Mouse (Mus musculus) lung, embryonic 15.5 days (tissue): ENCODE data around the gene Syn3. TPM values are rescaled to one million over a fixed set of nuclear protein-coding genes. Genes with fewer than 3 reads are reported as not detected.

ENCODE experiments used
- ATAC-seq: fragments of 200-750 bp; cut with Nextera tagmentation; 2 replicates; pipeline ENCODE4 v1.8.0; 2017; ENCODE audit warnings: moderate number of reproducible peaks, borderline replicate concordance; ENCODE audit not compliant: low FRiP score, low TSS enrichment; ENCODE audit errors: extremely low read depth
- H3K27ac ChIP-seq: fragments of 300-500 bp; sonication (generic); 2 replicates; pipeline ENCODE4 v1.5.1; 2015; ENCODE audit warnings: moderate library complexity, mild to moderate bottlenecking, inconsistent platforms
- H3K27me3 ChIP-seq: fragments of 300-500 bp; sonication (generic); 2 replicates; pipeline ENCODE4 v1.6.1; 2015; ENCODE audit warnings: inconsistent platforms
- H3K36me3 ChIP-seq: fragments of 300-500 bp; sonication (generic); 2 replicates; pipeline ENCODE4 v1.6.1; 2015; ENCODE audit warnings: inconsistent platforms
- H3K4me1 ChIP-seq: fragments of 300-500 bp; sonication (generic); 2 replicates; pipeline ENCODE4 v1.6.1; 2015; ENCODE audit warnings: inconsistent platforms
- H3K4me2 ChIP-seq: fragments of 300-500 bp; sonication (generic); 2 replicates; pipeline ENCODE4 v1.6.1; 2015; ENCODE audit warnings: inconsistent platforms, mild to moderate bottlenecking, moderate library complexity
- H3K4me3 ChIP-seq: fragments of 300-500 bp; sonication (generic); 2 replicates; pipeline ENCODE4 v1.5.1; 2015; ENCODE audit warnings: mild to moderate bottlenecking, inconsistent platforms
- H3K9ac ChIP-seq: fragments of 300-500 bp; sonication (generic); 2 replicates; pipeline ENCODE4 v1.6.1; 2015; ENCODE audit warnings: inconsistent platforms
- H3K9me3 ChIP-seq: fragments of 300-500 bp; sonication (generic); 2 replicates; pipeline ENCODE4 v1.6.1; 2016; ENCODE audit warnings: inconsistent platforms
- WGBS: fragments of 180-500 bp; shearing (Covaris S2); methylation state at CpG from one replicate; pipeline ENCODE4 v1.1.7; 2015; 5-methylcytosine and 5-hydroxymethylcytosine counted together
- polyA plus RNA-seq: library from polyadenylated mRNA; unstranded; fragments of >200 nt; fragmentation: Nextera tagmentation; extraction: Ambion mirVana; gene quantifications from 2 replicates; pipeline ENCODE4 v1.2.1, GENCODE M21; 2015

Gene Syn3
- polyA plus RNA-seq, 1 experiment from 2014 or later, result 2.6 TPM

DNA sequence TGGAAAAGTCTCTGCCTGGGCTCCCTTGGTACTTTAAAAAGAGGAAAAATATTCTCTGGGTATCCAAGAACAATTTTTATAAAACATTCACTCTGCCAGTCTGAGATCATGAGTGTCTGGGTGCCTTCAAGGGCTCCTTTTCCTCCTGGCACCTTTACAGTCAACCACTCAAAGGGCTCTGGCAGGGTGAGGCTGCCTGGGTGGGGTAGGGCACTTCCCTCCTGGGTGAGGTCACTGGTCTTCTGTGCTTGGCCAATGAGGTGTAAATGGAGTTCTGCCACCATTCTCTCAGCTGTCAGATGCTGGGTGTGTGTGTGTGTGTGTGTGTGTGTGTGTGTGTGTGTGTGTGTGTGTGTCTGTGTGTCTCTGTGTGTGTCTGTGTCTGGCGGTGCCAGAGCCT is 39.1 kb downstream of the Syn3 start:
- WGBS, result 60% methylated on average over 1 of the region's 1 CpGs
- Histone ChIP-seq H3K36me3 (no peaks in the 10 kb centered on the region), H3K9ac (no peak overlapping the region), H3K4me3 (no peak overlapping the region), H3K4me2 (no peak overlapping the region), H3K27ac (peak overlapping the region; percentile 56), H3K4me1 (peaks cover 15% of the 10 kb centered on the region; the same call in 1 of the 2 replicates), H3K27me3 (no peaks in the 10 kb centered on the region), H3K9me3 (no peaks in the 10 kb centered on the region)
- ATAC-seq, result no peak

DNA sequence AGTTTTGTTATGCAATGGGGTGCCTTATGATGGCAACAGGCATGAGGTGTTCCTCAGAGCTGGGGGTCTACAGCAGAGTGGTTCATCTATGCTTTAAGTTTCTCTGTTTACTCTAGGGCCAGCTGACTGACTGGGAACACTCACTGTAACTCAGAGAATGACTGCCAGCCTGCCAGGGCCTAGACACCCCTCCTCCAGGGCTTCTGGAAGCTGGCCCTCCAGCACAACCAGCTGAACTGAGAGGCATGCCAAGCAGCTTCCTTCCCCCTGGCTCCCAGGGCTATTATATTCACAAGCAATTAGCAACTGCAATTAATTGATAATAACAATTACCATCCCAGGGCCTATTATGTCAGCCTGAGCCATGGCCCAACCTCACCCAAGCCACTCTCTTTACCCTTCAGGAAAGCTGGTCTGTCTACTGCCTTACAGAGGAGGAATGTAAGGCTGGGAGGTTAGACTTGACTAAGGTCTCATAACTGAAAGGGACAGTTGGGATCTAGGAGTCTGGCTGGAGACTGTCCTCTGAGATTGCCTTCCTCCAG is 41.0 kb downstream of the Syn3 start:
- Histone ChIP-seq H3K9me3 (no peaks in the 10 kb centered on the region), H3K27me3 (no peaks in the 10 kb centered on the region), H3K27ac (peak overlapping the region; percentile 6; the same call in 1 of the 2 replicates), H3K36me3 (no peaks in the 10 kb centered on the region), H3K4me1 (peaks cover 10% of the 10 kb centered on the region; the same call in 1 of the 2 replicates), H3K4me2 (no peak overlapping the region), H3K4me3 (no peak overlapping the region), H3K9ac (no peak overlapping the region)
- 0 out of 2 replicates have a peak, but pooled peaks have one; percentile 15 for ATAC-seq

DNA sequence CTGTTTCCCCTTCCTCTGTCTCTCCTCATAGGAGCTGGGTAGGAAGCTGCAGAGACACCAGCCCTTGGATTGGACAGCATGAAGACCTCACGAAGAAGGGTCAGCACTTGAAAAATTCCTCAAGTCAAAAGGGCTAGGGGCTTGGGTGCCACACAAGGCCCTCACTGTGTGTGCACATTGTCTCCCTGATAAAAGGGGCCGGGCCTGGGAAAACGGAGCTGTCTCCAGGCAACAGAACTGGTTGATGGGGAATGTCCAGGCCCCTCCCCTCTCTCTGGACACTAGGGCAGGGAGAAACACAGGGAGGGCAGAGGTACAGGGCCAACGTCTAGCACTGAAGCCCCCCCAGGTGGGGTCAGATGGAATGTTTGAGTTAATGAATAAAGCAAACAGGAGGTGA is 41.5 kb downstream of the Syn3 start:
- H3K4me3 ChIP-seq, result no peak overlapping the region
- peak overlapping the region; percentile 6; the same call in 1 of the 2 replicates for H3K27ac ChIP-seq
- no peak overlapping the region for H3K9ac ChIP-seq
- no peaks in the 10 kb centered on the region for H3K36me3 ChIP-seq
- whole genome bisulfite sequencing, result 15% methylated on average over 4 of the region's 4 CpGs
- H3K4me1 ChIP-seq, result peaks cover 10% of the 10 kb centered on the region; the same call in 1 of the 2 replicates
- H3K9me3 ChIP-seq, result no peaks in the 10 kb centered on the region
- H3K27me3 ChIP-seq, result no peaks in the 10 kb centered on the region
- no peak overlapping the region for H3K4me2 ChIP-seq
- no peak for ATAC-seq

DNA sequence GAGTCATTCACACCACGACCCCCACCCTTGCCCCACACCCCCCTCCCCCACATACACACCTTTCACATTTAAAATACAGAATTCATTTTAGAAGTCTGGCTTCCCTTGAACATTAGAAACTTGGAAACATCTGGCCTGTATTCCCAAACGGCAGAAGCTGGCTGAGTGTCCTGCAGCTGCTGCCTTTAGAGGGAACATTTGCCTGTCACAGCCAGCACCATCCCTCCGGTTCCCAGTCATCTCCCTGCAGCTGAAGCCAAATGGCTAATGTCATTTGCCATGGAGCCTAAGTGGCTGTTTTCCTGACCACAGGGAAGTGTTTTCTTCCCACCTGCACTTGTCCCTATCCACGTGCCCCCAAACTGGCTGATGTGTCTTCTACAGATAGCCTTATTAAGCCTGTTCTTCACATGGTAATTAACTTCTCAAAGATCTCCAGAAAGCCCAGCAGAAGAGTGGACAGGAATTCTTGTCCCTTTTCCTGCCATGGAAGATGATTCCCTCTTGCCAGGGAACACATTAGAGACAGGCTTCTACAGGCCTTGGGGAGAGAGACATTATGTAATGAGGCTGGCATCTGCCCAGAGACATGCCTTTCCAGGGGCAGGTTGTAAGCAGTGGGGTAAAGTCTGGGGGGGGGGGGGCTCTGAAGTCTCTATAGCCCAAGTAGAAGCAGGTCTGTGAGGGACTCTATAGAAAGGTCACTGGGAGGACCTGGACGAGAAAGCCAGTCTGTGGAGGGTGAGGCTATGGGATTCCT is 43.2 kb downstream of the Syn3 start:
- whole genome bisulfite sequencing, result 45% methylated on average over 5 of the region's 5 CpGs
- no peak overlapping the region for H3K27ac ChIP-seq

DNA sequence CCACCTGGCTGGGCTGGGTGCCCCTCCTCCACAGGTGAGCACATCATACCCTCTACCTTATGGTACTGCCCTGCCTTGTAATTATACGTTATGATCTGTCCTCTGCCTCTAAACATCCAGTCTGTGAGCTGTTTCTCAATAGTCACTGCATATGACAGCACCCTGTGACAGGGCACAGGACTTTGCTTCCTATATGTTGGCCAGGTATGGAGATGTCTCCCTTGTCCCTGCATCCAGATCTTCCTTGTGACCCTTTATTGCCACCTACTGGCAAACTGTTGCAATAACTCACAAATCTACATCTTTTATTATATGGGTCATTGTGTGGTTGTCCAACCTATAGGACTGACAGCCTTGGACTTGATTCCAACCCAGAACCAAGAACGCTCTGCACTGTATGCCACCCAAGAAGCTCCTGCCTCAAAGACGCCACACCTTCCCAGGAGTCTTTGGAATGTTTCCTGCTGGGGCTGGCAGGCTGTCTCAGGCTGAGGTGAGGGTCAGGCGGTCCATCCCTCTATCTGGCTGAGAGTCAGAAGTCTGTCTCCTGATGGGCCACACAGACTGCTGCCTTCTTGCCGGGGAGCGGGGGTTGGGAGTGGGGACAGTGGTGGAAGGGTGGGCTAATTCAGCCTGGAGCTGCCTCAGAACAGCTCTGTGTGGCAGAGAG is 46.2 kb downstream of the Syn3 start:
- Histone ChIP-seq H3K4me1 (peaks cover 5% of the 10 kb centered on the region; the same call in 1 of the 2 replicates), H3K27ac (no peak overlapping the region), H3K36me3 (no peaks in the 10 kb centered on the region), H3K4me3 (no peak overlapping the region), H3K9me3 (no peaks in the 10 kb centered on the region), H3K9ac (no peak overlapping the region), H3K4me2 (no peak overlapping the region), H3K27me3 (no peaks in the 10 kb centered on the region)
- WGBS, result 29% methylated on average over 6 of the region's 6 CpGs
- peak; percentile 43 for ATAC-seq

More for the DNA sequence above, 43.2 kb downstream of the Syn3 start:
- Histone ChIP-seq H3K4me2 (no peak overlapping the region), H3K9ac (no peak overlapping the region), H3K4me1 (peaks cover 10% of the 10 kb centered on the region; the same call in 1 of the 2 replicates), H3K36me3 (no peaks in the 10 kb centered on the region), H3K27me3 (no peaks in the 10 kb centered on the region), H3K4me3 (no peak overlapping the region), H3K9me3 (no peaks in the 10 kb centered on the region)
- ATAC-seq, result no peak

DNA sequence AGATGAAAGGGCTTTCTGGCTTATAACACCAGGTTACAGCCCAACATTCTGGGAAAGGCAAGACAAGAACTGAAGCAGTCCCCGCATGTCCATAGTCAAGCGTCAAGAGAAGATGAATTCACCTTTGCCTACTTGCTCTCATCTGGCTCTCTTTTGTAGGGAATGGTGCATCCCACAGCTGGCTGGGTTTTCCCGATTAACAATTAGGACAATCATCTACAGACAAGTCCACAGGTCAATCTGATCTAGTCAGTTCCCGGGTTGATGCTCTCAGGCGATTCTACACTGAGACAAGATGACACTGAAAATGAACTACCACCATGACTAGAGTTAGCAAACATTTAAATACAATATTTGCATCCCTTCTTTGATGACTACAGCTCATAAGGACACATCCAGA is 47.4 kb downstream of the Syn3 start:
- no peak for ATAC-seq
- WGBS, result 91% methylated on average over 5 of the region's 5 CpGs

DNA sequence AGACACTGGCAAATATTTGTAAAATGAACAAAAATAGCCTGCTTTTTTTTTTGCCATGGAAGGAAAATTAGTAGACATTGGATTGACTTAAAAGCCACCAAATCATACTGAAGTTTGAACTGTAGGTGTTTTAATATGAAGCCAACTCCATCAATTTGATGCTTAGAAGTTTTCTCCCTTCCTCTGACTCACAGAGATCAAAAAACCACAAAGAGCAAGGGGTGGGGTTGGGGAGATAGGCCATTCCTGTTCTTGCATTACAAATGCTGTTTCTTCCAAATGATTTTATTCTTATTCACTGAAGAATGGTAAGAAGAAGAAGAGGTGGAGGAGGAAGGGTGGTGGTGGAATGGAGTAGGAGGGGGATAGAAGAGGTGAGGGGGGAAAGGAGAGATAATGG is 52.0 kb downstream of the Syn3 start:
- Histone ChIP-seq H3K36me3 (no peaks in the 10 kb centered on the region), H3K4me2 (no peak overlapping the region), H3K9ac (no peak overlapping the region), H3K27ac (no peak overlapping the region), H3K9me3 (no peaks in the 10 kb centered on the region), H3K4me1 (no peaks in the 10 kb centered on the region), H3K4me3 (no peak overlapping the region), H3K27me3 (no peaks in the 10 kb centered on the region)
- ATAC-seq, result no peak

More for the DNA sequence above, 47.4 kb downstream of the Syn3 start:
- Histone ChIP-seq H3K9ac (no peak overlapping the region), H3K27me3 (no peaks in the 10 kb centered on the region), H3K4me3 (no peak overlapping the region), H3K9me3 (no peaks in the 10 kb centered on the region), H3K4me1 (no peaks in the 10 kb centered on the region), H3K4me2 (no peak overlapping the region), H3K27ac (no peak overlapping the region), H3K36me3 (no peaks in the 10 kb centered on the region)

DNA sequence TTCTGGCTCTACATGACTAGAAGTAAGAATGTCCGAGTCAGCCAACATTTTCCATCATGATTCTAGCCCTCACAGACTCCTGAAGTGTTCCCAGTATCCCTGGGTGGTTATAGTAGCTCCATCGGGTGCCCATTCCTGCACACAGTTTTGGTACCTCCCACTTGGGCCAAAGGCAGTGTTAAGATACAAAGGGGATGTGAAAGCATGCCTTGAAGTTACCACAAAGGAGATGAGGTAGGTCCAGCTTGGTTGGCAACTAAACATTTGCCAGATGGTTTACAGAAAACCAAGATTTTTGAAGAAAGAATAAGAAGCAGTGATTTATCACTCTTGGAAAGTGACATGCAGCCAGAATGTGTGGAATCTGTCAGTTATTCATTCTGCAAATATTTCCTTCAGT is 53.5 kb downstream of the Syn3 start:
- Histone ChIP-seq H3K4me1 (no peaks in the 10 kb centered on the region), H3K9me3 (no peaks in the 10 kb centered on the region), H3K27me3 (no peaks in the 10 kb centered on the region), H3K4me2 (no peak overlapping the region), H3K36me3 (no peaks in the 10 kb centered on the region), H3K9ac (no peak overlapping the region), H3K4me3 (no peak overlapping the region), H3K27ac (no peak overlapping the region)
- no peak for ATAC-seq
- 73% methylated on average over 2 of the region's 2 CpGs for WGBS

DNA sequence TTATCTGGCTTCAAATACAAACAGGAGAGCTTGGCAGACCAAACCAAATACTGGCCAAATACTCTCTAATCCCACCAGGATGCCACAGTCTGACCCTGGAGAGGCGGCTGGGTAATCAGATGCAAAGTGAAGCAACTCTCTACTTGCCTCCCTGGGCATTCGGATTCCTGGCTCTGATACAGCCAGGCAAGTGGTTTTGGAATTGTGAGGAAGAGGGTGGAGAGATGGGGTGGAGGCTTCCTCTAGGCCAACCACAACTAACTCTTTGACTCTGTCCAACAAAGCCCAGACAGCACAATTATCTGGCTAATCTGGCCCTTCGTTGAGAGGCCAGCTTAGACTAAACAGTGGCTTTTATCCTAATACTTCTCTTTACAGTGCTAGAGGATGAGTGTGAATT is 54.0 kb downstream of the Syn3 start:
- Histone ChIP-seq H3K36me3 (no peaks in the 10 kb centered on the region), H3K27ac (no peak overlapping the region), H3K4me2 (no peak overlapping the region), H3K9me3 (no peaks in the 10 kb centered on the region), H3K4me3 (no peak overlapping the region), H3K9ac (no peak overlapping the region), H3K4me1 (no peaks in the 10 kb centered on the region), H3K27me3 (no peaks in the 10 kb centered on the region)
- no peak for ATAC-seq
- 73% methylated on average over 3 of the region's 3 CpGs for WGBS

DNA sequence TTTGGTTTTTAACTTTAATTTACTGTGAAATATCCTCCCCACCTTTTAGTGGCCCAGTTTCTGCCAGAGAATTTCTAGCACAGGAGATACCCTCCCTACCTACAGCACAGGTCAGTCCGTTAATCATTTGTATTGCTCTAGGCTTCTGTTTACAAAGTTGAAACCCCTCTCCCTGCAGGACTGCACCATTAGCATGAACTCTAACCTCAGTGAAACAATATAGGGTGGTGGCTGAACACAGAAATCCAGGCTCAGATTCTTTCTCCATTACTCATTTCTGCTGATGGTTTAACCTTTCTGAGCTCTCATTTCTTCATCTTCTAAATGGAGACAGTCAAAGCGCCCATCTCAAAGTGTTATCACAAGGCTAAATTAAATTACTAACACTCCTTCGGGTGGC is 56.9 kb downstream of the Syn3 start:
- no peaks in the 10 kb centered on the region for H3K4me1 ChIP-seq
- no peak for ATAC-seq
- H3K27ac ChIP-seq, result no peak overlapping the region
- no peaks in the 10 kb centered on the region for H3K27me3 ChIP-seq
- no peak overlapping the region for H3K9ac ChIP-seq
- no peaks in the 10 kb centered on the region for H3K36me3 ChIP-seq
- no peaks in the 10 kb centered on the region for H3K9me3 ChIP-seq
- H3K4me2 ChIP-seq, result no peak overlapping the region
- WGBS, result 39% methylated on average over 3 of the region's 3 CpGs
- H3K4me3 ChIP-seq, result no peak overlapping the region

DNA sequence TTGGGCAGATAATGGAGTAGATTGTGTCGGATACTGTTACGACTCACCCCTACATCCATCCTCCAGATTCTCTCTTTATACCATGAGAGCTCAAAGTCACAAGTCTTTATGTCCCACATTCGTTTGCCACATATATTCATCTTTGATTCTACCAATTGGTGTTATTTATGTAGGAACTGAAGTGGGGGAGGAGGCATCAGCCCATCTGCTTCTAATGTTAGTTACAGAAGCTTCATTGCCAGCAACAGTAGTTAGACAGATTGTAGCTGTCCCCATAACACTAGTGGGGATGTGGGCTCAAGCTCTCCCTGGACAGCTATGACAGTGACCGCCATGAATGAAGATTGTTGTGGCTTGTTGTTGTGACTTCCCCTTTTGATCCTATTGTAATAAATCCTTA is 59.1 kb downstream of the Syn3 start:
- WGBS, result 86% methylated on average over 4 of the region's 4 CpGs
- H3K27ac ChIP-seq, result no peak overlapping the region
- no peak overlapping the region for H3K4me3 ChIP-seq
- no peaks in the 10 kb centered on the region for H3K9me3 ChIP-seq
- H3K9ac ChIP-seq, result no peak overlapping the region
- ATAC-seq, result no peak
- H3K4me1 ChIP-seq, result no peaks in the 10 kb centered on the region
- no peaks in the 10 kb centered on the region for H3K36me3 ChIP-seq
- no peaks in the 10 kb centered on the region for H3K27me3 ChIP-seq
- no peak overlapping the region for H3K4me2 ChIP-seq

DNA sequence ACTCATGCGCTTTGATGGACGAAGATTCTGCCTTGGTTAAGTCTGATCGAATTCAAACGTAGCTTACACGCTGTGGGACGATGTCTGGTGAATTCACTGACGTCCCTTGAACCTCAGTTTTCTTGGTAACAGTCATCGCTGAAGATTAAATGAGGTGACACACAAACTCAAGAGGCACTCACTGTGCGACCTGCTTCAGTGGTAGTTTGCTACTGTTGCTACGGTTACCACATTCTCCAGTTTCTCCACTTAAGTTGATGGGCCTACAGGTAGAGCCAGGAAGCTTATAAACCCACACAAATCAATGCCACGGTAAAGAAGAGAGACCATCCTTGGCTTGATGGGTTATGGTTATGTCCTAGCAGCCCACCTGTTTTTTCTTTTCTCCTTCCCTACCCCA is 61.4 kb downstream of the Syn3 start:
- 70% methylated on average over 11 of the region's 11 CpGs for WGBS
- Histone ChIP-seq H3K4me2 (no peak overlapping the region), H3K36me3 (no peaks in the 10 kb centered on the region), H3K9ac (no peak overlapping the region), H3K4me1 (no peaks in the 10 kb centered on the region), H3K9me3 (no peaks in the 10 kb centered on the region), H3K27me3 (no peaks in the 10 kb centered on the region), H3K27ac (no peak overlapping the region), H3K4me3 (no peak overlapping the region)
- ATAC-seq, result no peak
